Mouse (Mus musculus): Measurements from ENCODE around the gene Ptprn.

GRCm38 (mm10) chr1:75291321-75291720 is 27.0 kb upstream of the Ptprn start:
- TF ChIP-seq POLR2A (IDR thresholded peaks at IDR 0.05; ENCODE audit: low read depth, low read length) (no peak), CTCF (IDR thresholded peaks at IDR 0.05; ENCODE audit: extremely low read depth, insufficient read length, insufficient replicate concordance, low read depth, low read length) (no peak)
